Mouse (Mus musculus) mesoderm, embryonic 11.5 days (tissue): ENCODE data around the gene Tnfaip8l1.

ENCODE experiments used
- DNase-seq: peaks from one replicate; pipeline ENCODE4 v3.0.0-alpha.2; 2012; ENCODE audit warnings: low read depth, low spot score

The Tnfaip8l1 gene

DNA sequence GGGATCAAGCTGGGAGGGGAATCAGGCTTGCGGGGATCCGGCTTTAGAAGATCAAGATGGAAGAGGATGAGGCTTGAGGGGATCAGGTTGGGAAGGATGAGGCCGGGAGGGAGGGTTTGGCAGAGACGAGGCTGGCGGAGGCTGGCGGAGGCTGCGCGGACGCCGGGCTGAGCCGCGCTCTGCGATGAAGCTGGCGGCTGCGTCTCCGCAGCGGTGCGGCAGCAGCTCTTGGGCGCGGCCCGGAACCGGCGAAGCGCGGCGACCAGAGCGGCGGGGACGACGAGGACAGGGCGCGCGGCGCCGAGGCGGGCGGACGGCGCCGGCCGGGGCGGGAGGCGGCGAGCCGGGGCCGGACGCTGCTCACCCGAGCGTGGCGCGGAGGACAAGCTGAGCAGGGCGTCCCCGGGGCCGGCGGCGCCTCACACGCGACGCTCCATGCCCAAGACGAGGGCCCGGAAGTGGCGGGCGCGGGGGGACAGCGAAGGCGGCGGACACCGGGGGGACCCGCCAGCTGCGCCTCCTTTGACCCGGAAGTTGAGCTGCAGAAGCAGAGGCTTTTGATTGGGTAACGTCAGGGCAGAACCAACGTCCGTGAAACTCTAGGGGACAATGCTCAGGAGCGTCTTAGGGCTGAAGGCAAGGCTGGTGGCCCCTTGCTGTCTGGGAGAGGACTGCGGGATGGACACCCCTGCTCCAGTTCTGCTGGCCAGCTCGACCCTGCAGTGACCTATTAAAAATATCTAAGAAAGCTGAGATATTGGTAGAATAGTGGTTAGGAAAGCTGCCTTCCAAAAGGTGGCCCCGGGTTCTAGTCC is 56.3 kb downstream of the Tnfaip8l1 start, which contains the start of gene Dpp9:
Gene Dpp9, minus strand, starts transcription at position 529 of the 815 bp plus-strand sequence.
- peak; percentile 97 for DNase-seq

DNA sequence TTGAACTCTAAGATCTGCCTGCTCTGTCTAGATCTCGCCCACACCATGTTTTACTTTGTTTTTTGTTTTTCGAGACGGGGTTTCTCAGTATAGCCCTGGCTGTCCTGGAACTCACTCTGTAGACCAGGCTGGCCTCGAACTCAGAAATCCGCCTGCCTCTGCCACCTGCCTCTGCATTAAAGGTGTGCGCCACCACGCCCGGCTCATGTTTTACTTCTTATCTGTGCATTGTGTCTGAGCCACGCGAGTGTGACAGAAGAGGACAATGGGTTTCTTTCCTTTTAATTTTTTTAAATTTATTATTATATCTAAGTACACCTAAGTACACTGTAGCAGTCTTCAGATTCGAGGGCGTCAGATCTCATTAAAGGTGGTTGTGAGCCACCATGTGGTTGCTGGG is 57.0 kb downstream of the Tnfaip8l1 start:
- no peak for DNase-seq

DNA sequence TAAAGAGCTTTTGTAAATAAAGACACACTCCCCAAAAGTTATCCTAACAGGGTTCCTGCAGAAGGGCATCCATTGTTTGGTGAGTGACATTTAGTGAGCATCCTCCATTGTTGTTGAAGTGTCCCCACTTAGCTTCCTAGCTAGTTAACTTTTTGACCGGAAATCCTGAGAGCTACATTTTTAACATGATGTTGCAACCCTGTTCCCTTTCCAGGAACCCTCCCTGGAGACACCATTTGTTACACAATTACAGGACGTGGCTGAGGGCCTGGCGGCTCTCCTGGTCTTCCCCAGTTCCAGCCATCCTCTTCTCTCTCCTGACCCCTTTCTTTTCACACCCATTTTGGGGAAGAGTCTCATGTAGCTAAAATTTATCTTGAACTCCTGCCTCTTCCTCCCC is 57.5 kb downstream of the Tnfaip8l1 start:
- DNase-seq: no peak
